Mouse (Mus musculus): ENCODE results near the gene Arhgef9. TPM values are rescaled to one million over a fixed set of nuclear protein-coding genes. Genes with fewer than 3 reads are reported as not detected.
A peak's percentile ranks its signal among the peaks of the same experiment; 100 is the strongest.

Gene Arhgef9
- 1.1 and 1.3 TPM in 2 replicates for polyA plus RNA-seq (2012; rRNA removed)

DNA sequence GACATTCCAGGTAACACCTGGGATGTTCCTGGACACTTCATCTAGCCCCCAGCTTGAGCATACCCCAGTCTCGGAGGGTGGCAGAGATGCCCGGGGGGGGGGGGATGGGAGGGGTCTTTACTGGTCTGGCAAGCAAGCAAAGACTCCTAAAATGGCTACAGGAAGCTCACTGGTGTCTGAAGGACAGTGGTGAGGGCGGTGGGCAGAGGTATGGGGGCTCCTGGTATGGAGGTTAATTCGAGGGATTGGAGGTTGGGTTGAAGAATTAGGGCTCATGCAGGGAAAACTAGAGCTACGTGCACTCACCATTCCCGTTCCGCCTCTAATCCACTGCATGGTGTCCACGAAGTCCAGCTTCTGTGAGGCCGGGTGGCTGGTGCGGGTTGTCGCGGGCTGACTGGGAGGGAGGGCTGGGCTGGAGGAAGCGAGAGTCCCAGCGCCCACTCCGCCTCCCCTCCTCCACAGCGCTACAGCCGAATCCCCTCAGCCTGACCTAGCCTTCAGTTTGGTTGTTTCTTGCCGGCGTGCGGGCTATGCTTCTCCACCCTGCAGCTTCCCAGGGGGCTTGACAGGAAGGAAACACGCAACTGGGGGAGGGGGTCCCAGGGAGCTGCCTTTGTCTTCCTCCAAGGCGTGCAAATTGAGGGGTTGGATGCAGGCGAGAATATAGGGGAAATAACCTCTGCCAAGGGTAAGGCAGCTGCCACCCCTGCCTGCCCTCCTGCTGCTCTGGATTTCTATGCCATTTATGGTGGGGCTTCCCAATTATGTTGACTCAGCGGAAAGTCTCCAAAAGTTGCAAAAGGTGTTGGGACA lies at the start of gene Arhgef9:
Gene Arhgef9 (minus strand): TSS at position 753 of the 816 bp plus-strand sequence.
- WGBS = 20% methylated on average over 24 of the region's 24 CpGs
- no peak for DNase-seq (ENCODE audit: low read depth, low spot score)

GRCm38 (mm10) chrX:95238896-95239295 lies 42.2 kb upstream of the Arhgef9 start:
- DNase-seq (ENCODE audit: low read depth, low spot score) = no peak

DNA sequence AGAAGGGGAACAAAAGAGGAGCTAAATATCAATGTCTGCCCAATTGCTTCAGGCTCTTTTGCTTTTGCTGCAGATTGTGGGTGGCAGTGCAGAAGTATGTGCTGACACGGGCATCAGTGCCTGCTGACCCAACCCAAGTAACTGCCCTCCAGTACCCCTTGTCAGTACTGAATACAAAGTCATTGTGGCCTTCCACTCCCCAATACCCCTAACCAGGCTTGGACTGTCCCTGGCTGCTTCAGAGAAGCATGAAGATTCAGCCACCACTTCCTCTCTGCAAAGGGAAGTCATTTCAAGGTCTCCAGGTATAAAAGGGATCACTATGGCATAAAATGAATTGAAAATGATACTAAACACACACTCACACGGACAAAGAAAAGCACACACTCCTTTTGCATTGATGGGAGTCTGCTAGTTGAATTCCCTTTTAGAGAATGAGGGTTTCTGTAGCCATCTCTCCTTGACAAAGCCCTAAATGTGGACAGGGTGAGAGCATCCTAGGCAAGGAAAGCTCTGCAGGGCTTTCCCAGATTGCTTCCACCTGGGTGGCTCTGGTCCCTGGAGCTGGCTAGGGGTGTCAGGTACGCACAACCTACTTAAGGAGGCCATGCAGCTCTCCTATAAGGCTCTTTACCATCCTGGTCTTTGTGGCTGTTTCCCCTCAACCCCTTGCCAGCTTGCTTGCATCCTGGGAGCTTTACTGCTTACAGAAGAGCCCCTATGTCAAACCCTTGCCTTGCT lies 1.1 kb downstream of the Arhgef9 start:
- WGBS = 64% methylated on average over 3 of the region's 3 CpGs
- no peak for DNase-seq (ENCODE audit: low read depth, low spot score)

- DNase-seq (ENCODE audit: low read depth, low spot score) = no peak
- 17% methylated on average over 3 of the region's 3 CpGs for WGBS
Observed at GRCm38 (mm10) chrX:95175978-95176377, 20.7 kb downstream of the Arhgef9 start.

GRCm38 (mm10) chrX:95166317-95166716 lies 30.3 kb downstream of the Arhgef9 start:
- DNase-seq (ENCODE audit: low read depth, low spot score) = peak; percentile 52
- 9% methylated on average over 16 of the region's 16 CpGs for WGBS

GRCm38 (mm10) chrX:95165671-95166127 lies 31.0 kb downstream of the Arhgef9 start:
- no peak for DNase-seq (ENCODE audit: low read depth, low spot score)
- WGBS = 20% methylated on average over 9 of the region's 9 CpGs

DNA sequence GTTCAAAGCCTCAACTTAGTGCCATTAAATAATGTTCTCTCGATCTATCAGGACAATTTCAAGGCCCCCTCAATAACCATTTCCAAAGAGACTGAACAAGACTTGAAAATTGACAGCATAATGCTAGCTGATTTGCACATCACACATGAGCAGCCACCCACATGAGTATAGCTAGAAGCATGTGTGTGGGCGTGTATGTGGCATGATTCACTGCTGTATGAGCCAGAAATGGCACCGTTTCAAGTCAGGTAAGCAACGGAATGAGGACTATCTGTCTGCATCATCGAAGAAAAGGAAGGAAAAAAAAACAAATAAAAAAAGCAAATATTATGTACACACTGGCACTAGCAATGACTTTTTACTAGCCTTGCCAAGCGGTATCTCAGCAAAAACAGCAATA lies 32.5 kb downstream of the Arhgef9 start:
- 38% methylated on average over 6 of the region's 6 CpGs for WGBS
- no peak for DNase-seq (ENCODE audit: low read depth, low spot score)

DNA sequence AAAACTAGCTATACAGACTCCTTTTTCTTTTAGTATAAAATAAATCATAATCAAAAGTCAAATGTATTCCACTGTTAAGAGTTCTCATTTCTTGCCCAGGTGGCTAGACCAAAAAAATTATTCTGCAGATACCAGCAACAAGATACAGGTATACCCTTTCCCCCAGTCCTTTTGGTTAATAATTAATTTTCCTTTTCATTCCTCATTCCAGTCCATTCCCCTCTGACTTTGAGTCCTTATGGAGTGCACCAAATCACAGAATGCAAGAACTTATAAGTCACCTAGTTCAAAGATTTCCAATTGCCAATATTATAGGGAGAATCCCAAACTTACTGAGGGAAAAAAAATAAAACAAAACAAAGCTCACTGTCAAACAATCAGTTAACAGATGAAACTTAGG lies 33.2 kb downstream of the Arhgef9 start:
- no peak for DNase-seq (ENCODE audit: low read depth, low spot score)

GRCm38 (mm10) chrX:95156833-95157386 lies 39.7 kb downstream of the Arhgef9 start:
- DNase-seq (ENCODE audit: low read depth, low spot score) = no peak

GRCm38 (mm10) chrX:95138636-95139035 lies 58.0 kb downstream of the Arhgef9 start:
- WGBS = 87% methylated on average over 4 of the region's 4 CpGs
- DNase-seq (ENCODE audit: low read depth, low spot score) = no peak

More at GRCm38 (mm10) chrX:95156833-95157386, 39.7 kb downstream of the Arhgef9 start:
- 64% methylated on average over 9 of the region's 9 CpGs for WGBS

- DNase-seq (ENCODE audit: low read depth, low spot score) = no peak
- WGBS = 80% methylated on average over 5 of the region's 5 CpGs
Observed at GRCm38 (mm10) chrX:95133502-95133901, 63.2 kb downstream of the Arhgef9 start.

DNA sequence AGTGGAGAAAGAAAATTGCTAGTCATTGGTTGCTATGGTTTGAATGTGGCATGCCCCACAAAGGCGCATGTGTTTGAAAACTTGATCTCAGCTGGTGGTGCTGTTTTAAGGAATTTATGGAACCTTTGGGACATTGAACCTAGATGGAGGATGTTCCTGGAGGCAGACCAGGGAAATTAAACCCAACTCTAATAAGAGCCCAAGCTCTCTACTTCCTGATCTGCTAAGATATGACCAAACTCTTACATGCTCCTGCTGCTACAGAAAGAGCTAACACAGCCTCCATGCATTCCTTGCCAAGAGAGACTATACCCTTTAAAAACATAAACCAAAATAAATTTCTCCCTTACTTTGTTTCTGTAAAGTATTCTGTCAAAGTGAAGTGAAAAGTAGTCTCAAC lies 63.7 kb downstream of the Arhgef9 start:
- no peak for DNase-seq (ENCODE audit: low read depth, low spot score)
- WGBS = 100% methylated on average over 1 of the region's 1 CpGs

GRCm38 (mm10) chrX:95131783-95132182 lies 64.9 kb downstream of the Arhgef9 start:
- no peak for DNase-seq (ENCODE audit: low read depth, low spot score)
- 91% methylated on average over 1 of the region's 1 CpGs for WGBS

- 75% methylated on average over 6 of the region's 6 CpGs for WGBS
Observed at GRCm38 (mm10) chrX:95123462-95123861, 73.2 kb downstream of the Arhgef9 start.

DNA sequence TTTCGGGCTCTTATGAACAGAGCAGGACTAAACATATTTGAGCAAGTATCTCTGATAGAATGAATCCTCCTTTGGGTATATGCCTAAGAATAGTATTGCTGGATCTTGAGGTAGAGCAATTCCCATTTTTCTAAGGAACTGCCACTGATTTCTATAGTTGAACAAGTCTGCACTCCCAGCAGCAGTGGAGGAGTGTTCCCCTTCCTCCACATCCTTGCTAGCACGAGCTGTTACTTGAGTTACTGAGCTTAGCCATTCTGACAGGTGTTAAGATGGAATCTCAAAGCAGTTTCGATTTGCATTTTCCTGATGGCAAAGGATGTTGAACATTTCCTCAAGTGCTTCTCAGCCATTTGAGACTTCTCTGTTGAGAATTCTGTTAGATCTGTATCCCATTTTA lies 92.3 kb downstream of the Arhgef9 start:
- no peak for DNase-seq (ENCODE audit: low read depth, low spot score)
- 73% methylated on average over 3 of the region's 3 CpGs for WGBS

More at GRCm38 (mm10) chrX:95123462-95123861, 73.2 kb downstream of the Arhgef9 start:
- DNase-seq (ENCODE audit: low read depth, low spot score) = no peak

DNA sequence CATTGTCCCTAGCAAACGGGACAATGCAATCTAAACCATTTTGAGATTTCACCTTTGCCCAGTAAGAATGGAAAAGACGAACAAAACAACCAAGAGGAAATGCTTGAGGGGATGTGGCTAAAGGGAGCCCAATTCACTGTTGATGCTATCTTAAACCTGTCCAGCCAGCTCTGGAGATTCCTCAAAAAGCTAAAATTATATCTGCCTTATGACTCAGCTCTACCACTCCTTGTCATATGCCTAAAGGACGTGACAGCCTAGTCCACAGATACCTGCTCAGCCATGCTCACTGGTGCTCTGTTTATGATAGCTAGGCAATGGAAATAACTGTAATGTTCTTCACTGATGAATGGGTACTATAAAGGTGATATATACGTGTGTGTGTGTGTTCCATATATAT lies 109.0 kb downstream of the Arhgef9 start:
- 54% methylated on average over 4 of the region's 4 CpGs for WGBS
- DNase-seq (ENCODE audit: low read depth, low spot score) = no peak

GRCm38 (mm10) chrX:95077013-95077699 lies 119.5 kb downstream of the Arhgef9 start:
- 78% methylated on average over 9 of the region's 9 CpGs for WGBS
- no peak for DNase-seq (ENCODE audit: low read depth, low spot score)

- DNase-seq (ENCODE audit: low read depth, low spot score) = no peak
- WGBS = 44% methylated on average over 5 of the region's 5 CpGs
Observed at GRCm38 (mm10) chrX:95027907-95028306, 168.7 kb downstream of the Arhgef9 start.

GRCm38 (mm10) chrX:95026361-95026892 lies 170.2 kb downstream of the Arhgef9 start, which contains the start of gene Spin4:
TSS of gene Spin4 (minus strand) at chrX:95026682.
- WGBS = 20% methylated on average over 30 of the region's 30 CpGs
- no peak for DNase-seq (ENCODE audit: low read depth, low spot score)
